ENCODE assay signal across 8 mouse cellular contexts in genomic region chr7:100121376-100121789, GRCm38 (mm10). TPM values are rescaled to one million over a fixed set of nuclear protein-coding genes. Genes with fewer than 3 reads are reported as not detected.
DNase-seq lines count a peak whose midpoint lies in the region; ATAC-seq and TF ChIP-seq lines count a peak whose summit lies in the region.

Pold3 (minus strand) TSS chr7:100121565.

- peak; percentile 99 for DNase-seq in 416B (ENCODE audit: low read depth)
- DNase-seq in heart, adult 8-10 months (ENCODE audit: low spot score), result peak; percentile 99
- peak; percentile 99 for DNase-seq in kidney, adult 9 months
- DNase-seq in limb, embryonic 14.5 days (ENCODE audit: low spot score), result peak; percentile 98
- DNase-seq in midbrain, postnatal 0 days (ENCODE audit: low spot score), result peak; percentile 98
- peak; percentile 99 to 100 for DNase-seq in spleen, postnatal 14 days (ENCODE audit: low spot score in 2 of 2)

- peak; percentile 95 for ATAC-seq in embryonic facial prominence, embryonic 15.5 days (ENCODE audit: insufficient number of reproducible peaks, low FRiP score, low TSS enrichment, low read depth)
- ATAC-seq in limb, embryonic 14.5 days (ENCODE audit: low FRiP score, low read depth), result peak; percentile 95
- ATAC-seq in midbrain, postnatal 0 days (ENCODE audit: low FRiP score), result peak; percentile 95

- WGBS in bone marrow, adult 2 months, result under 1% methylated on average over 33 of the region's 33 CpGs
- under 1% methylated on average over 33 of the region's 33 CpGs for WGBS in embryonic facial prominence, embryonic 15.5 days
- WGBS in limb, embryonic 14.5 days, result under 1% methylated on average over 32 of the region's 33 CpGs
- under 1% methylated on average over 33 of the region's 33 CpGs for WGBS in midbrain, postnatal 0 days

- H3K4me2 ChIP-seq in embryonic facial prominence, embryonic 15.5 days (replicated peaks), result peak within 1 kb of the TSS; percentile 76
- peak within 1 kb of the TSS; percentile 89 for H3K4me2 ChIP-seq in limb, embryonic 14.5 days (replicated peaks; ENCODE audit: low read depth, low read length, severe bottlenecking)
- peak within 1 kb of the TSS; percentile 64 for H3K4me2 ChIP-seq in midbrain, postnatal 0 days (ENCODE audit: low read depth, low read length, poor library complexity, severe bottlenecking)

- peak; percentile 86 for TF ChIP-seq POLR2A in bone marrow, adult 2 months (IDR thresholded peaks at IDR 0.05; ENCODE audit: borderline replicate concordance, control insufficient read depth, low read depth, low read length)
- peak; percentile 48; the same call in 1 of the 2 replicates for TF ChIP-seq POLR2A in limb, embryonic 14.5 days (IDR thresholded peaks at IDR 0.05; ENCODE audit: borderline replicate concordance, extremely low read depth, insufficient read depth, insufficient read length)

- peak within 1 kb of the TSS; percentile 86 for H3K9ac ChIP-seq in embryonic facial prominence, embryonic 15.5 days
- peak within 1 kb of the TSS; percentile 86 for H3K9ac ChIP-seq in limb, embryonic 14.5 days (ENCODE audit: low read depth, low read length, severe bottlenecking)
- H3K9ac ChIP-seq in midbrain, postnatal 0 days (replicated peaks; ENCODE audit: low read length, poor library complexity, severe bottlenecking), result peak within 1 kb of the TSS; percentile 71

- H3K27ac ChIP-seq in bone marrow, adult 2 months (ENCODE audit: control insufficient read depth, insufficient read depth, low read depth, low read length, poor library complexity), result peak within 1 kb of the TSS; percentile 85
- H3K27ac ChIP-seq in embryonic facial prominence, embryonic 15.5 days (replicated peaks), result peak within 1 kb of the TSS; percentile 86
- H3K27ac ChIP-seq in limb, embryonic 14.5 days (replicated peaks; ENCODE audit: low read depth, low read length), result peak within 1 kb of the TSS; percentile 89
- peak within 1 kb of the TSS; percentile 48 for H3K27ac ChIP-seq in midbrain, postnatal 0 days (ENCODE audit: low read depth, low read length)

- H3K27me3 ChIP-seq in embryonic facial prominence, embryonic 15.5 days, result no peaks in the 10 kb centered on the region
- no peaks in the 10 kb centered on the region for H3K27me3 ChIP-seq in limb, embryonic 14.5 days (ENCODE audit: control insufficient read depth, insufficient read depth, low read length)
- no peaks in the 10 kb centered on the region for H3K27me3 ChIP-seq in midbrain, postnatal 0 days (ENCODE audit: insufficient read depth, low read length)

- TF ChIP-seq CTCF in bone marrow, adult 2 months (IDR thresholded peaks at IDR 0.05; ENCODE audit: control insufficient read depth, insufficient read depth, low read length), result peak; percentile 13; the same call in 1 of the 2 replicates
- peak; percentile 53 for TF ChIP-seq CTCF in midbrain, postnatal 0 days (IDR thresholded peaks at IDR 0.05)

- peak within 1 kb of the TSS; percentile 98 for H3K4me3 ChIP-seq in bone marrow, adult 2 months (replicated peaks; ENCODE audit: control insufficient read depth, low read depth, low read length)
- H3K4me3 ChIP-seq in embryonic facial prominence, embryonic 15.5 days (replicated peaks), result peak within 1 kb of the TSS; percentile 98
- peak within 1 kb of the TSS; percentile 91 for H3K4me3 ChIP-seq in limb, embryonic 14.5 days (replicated peaks; ENCODE audit: low read length)
- H3K4me3 ChIP-seq in midbrain, postnatal 0 days (ENCODE audit: low read depth, low read length), result peak within 1 kb of the TSS; percentile 83

- H3K9me3 ChIP-seq in embryonic facial prominence, embryonic 15.5 days (replicated peaks), result no peaks in the 10 kb centered on the region
- no peaks in the 10 kb centered on the region for H3K9me3 ChIP-seq in limb, embryonic 14.5 days (ENCODE audit: control insufficient read depth, low read length)
- H3K9me3 ChIP-seq in midbrain, postnatal 0 days (ENCODE audit: low read length), result no peaks in the 10 kb centered on the region

- peaks cover 26% of the 10 kb centered on the region; the same call in 1 of the 2 replicates for H3K36me3 ChIP-seq in embryonic facial prominence, embryonic 15.5 days
- H3K36me3 ChIP-seq in limb, embryonic 14.5 days (ENCODE audit: control insufficient read depth, insufficient read depth, low read length), result peaks cover 19% of the 10 kb centered on the region
- H3K36me3 ChIP-seq in midbrain, postnatal 0 days (ENCODE audit: insufficient read depth, low read length), result peaks cover 6% of the 10 kb centered on the region

- no peaks in the 10 kb centered on the region; the same call in 1 of the 2 replicates for H3K4me1 ChIP-seq in bone marrow, adult 2 months (ENCODE audit: control insufficient read depth, insufficient read depth, low read length)
- H3K4me1 ChIP-seq in embryonic facial prominence, embryonic 15.5 days, result peaks cover 8% of the 10 kb centered on the region; the same call in 1 of the 2 replicates
- 0 out of 2 replicates have a peak, but pooled peaks cover 6% of the 10 kb centered on the region for H3K4me1 ChIP-seq in limb, embryonic 14.5 days (ENCODE audit: control insufficient read depth, insufficient read depth, low read length)
- H3K4me1 ChIP-seq in midbrain, postnatal 0 days (ENCODE audit: insufficient read depth, low read length), result no peaks in the 10 kb centered on the region

RNA-seq across cellular contexts. Expression of gene Pold3, which starts in this region (rescaled TPM):
- 42.7 and 47.1 TPM in 2 replicates for polyA plus RNA-seq in bone marrow, adult 2 months (2011; ENCODE audit: insufficient read depth, insufficient read length, low replicate concordance, missing spikeins)
- 49.9 and 50.6 TPM in 2 replicates for polyA plus RNA-seq in embryonic facial prominence, embryonic 15.5 days (2015; fragmentation: Nextera tagmentation; extraction: Ambion mirVana)
- total RNA-seq in heart, adult 8-10 months (2022), result 1 to 10 TPM; 7.5 to 9.4 (median 8.9) TPM
- polyA plus RNA-seq in limb, embryonic 14.5 days (2012; rRNA removed), result 40.3 and 51.0 TPM in 2 replicates
- 53.5 and 55.6 TPM in 2 replicates for polyA plus RNA-seq in limb, embryonic 14.5 days (2014; fragmentation: Nextera tagmentation; extraction: Ambion mirVana)
- 35.5 and 37.7 TPM in 2 replicates for total RNA-seq in midbrain, postnatal 0 days (2014; rRNA removed)
- 40.5 and 42.6 TPM in 2 replicates for polyA plus RNA-seq in midbrain, postnatal 0 days (2015; fragmentation: Nextera tagmentation; extraction: Ambion mirVana)

Comparison
In these comparisons a context has a peak if more than half of its experiments do, and no peak if none do; other contexts are left out.
1. Peak in every context shown above with its lines: DNase-seq, ATAC-seq, H3K4me3 ChIP-seq and H3K27ac ChIP-seq.